Mouse (Mus musculus) heart, embryonic 13.5 days (tissue): ENCODE results near the gene Btbd9. TPM values are rescaled to one million over a fixed set of nuclear protein-coding genes. Genes with fewer than 3 reads are reported as not detected.
A peak's percentile ranks its signal among the peaks of the same experiment; 100 is the strongest.
"Not testable (repeated sequence)": the region's sequence is repeated elsewhere in the genome, so short reads cannot be mapped to it uniquely, and the experiment has no call there.

Experiments used
- ATAC-seq: fragments of 200-750 bp; cut with Nextera tagmentation; 2 replicates; pipeline ENCODE4 v1.8.0; 2017; ENCODE audit warnings: moderate TSS enrichment; ENCODE audit not compliant: insufficient number of reproducible peaks, low FRiP score, low TSS enrichment; ENCODE audit errors: extremely low read depth
- H3K27ac ChIP-seq: fragments of 300-500 bp; sonication (generic); replicated peaks from 2 replicates; pipeline ENCODE4 v1.5.1; 2015; ENCODE audit warnings: moderate library complexity, mild to moderate bottlenecking, inconsistent platforms
- H3K27me3 ChIP-seq: fragments of 300-500 bp; sonication (generic); replicated peaks from 2 replicates; pipeline ENCODE4 v1.6.1; 2015; ENCODE audit warnings: mild to moderate bottlenecking, inconsistent platforms
- H3K36me3 ChIP-seq: fragments of 300-500 bp; sonication (generic); 2 replicates; pipeline ENCODE4 v1.6.1; 2015; ENCODE audit warnings: mild to moderate bottlenecking, inconsistent platforms
- H3K4me1 ChIP-seq: fragments of 300-500 bp; sonication (generic); 2 replicates; pipeline ENCODE4 v1.6.1; 2015; ENCODE audit warnings: inconsistent platforms
- H3K4me2 ChIP-seq: fragments of 300-500 bp; sonication (generic); 2 replicates; pipeline ENCODE4 v1.6.1; 2015; ENCODE audit warnings: inconsistent platforms, mild to moderate bottlenecking, moderate library complexity
- H3K4me3 ChIP-seq: fragments of 300-500 bp; sonication (generic); 2 replicates; pipeline ENCODE4 v1.5.1; 2015; ENCODE audit warnings: moderate library complexity, mild to moderate bottlenecking, inconsistent platforms
- H3K9ac ChIP-seq: fragments of 300-500 bp; sonication (generic); 2 replicates; pipeline ENCODE4 v1.6.1; 2015; ENCODE audit warnings: inconsistent platforms, mild to moderate bottlenecking, moderate library complexity
- H3K9me3 ChIP-seq: fragments of 300-500 bp; sonication (generic); 2 replicates; pipeline ENCODE4 v1.6.1; 2016; ENCODE audit warnings: inconsistent platforms
- WGBS: fragments of 180-500 bp; shearing (Covaris S2); methylation state at CpG from one replicate; pipeline ENCODE4 v1.1.7; 2015; ENCODE audit warnings: mixed read lengths; 5-methylcytosine and 5-hydroxymethylcytosine counted together
- polyA plus RNA-seq: library from polyadenylated mRNA; unstranded; fragments of >200 nt; fragmentation: Nextera tagmentation; extraction: Ambion mirVana; gene quantifications from 2 replicates; pipeline ENCODE4 v1.2.1, GENCODE M21; 2015

Gene Btbd9
- polyA plus RNA-seq, 1 experiment from 2014 or later = 44.4 TPM

DNA sequence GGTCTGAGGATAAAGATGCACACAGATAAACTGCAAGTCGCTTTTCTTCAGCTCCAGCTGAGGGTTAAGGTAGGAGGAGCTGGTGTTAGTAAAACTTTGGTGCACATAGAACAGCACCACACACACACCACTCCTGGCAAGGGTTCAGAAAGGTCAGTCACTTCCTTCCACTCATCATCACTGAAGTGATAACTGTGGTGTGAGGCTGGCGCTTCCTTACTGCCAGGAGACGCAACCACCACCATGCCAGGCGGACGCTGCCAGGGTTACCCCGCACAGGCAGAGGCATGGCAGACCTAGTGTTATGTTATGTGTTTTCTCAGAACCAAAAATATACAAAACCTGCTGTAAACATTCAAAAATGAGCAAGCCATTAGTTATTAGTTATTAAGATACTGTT lies 66.6 kb downstream of the Btbd9 start:
- peaks cover 8% of the 10 kb centered on the region for H3K36me3 ChIP-seq
- no peaks in the 10 kb centered on the region for H3K27me3 ChIP-seq
- ATAC-seq = no peak
- H3K4me1 ChIP-seq = peaks cover 38% of the 10 kb centered on the region
- WGBS = 60% methylated on average over 6 of the region's 6 CpGs
- no peak overlapping the region for H3K4me3 ChIP-seq
- H3K27ac ChIP-seq = no peak overlapping the region
- H3K4me2 ChIP-seq = no peak overlapping the region
- no peaks in the 10 kb centered on the region for H3K9me3 ChIP-seq
- H3K9ac ChIP-seq = no peak overlapping the region

DNA sequence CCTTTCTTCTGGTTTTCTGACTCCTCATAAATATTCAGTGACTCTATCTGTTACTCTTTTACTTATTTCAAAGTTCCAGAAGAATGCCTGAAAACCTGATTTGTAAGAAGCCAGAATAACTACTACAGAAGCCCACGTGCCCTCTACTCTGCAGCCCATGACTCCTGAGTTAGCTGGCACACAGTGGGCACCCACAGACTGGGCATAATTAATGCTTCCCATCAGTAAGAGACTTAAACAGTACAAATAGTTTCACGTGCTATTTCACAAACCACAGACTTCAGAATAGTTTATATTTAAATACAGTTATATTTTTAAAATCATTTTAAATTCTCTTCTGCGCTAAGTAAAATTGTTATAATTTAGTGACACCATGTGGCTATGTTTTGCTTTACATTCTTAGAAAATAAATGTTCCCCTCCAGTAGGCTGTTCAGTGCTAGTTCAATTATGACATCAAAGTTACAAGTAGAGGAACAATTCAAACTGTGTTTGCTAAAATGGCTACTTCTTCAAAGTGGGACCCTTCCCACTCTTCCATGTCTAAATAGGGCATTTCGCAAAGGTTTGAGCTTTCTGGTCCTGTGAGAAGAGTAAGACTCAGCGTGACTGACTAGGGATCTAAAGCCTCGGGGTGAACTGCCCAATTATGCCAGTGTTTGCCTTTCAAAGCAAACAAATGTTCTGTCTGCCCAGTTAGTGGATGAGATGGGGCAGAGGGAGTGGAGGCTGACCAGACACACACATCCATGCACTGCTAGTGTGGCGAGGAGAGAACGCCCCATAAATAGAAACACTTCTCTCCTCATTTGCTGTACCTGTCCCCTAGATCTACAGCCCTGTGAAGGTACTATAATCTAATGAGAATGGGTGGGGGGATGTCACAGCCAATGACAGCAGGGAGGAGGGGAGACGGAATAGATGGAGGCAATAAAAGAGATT lies 68.4 kb downstream of the Btbd9 start:
- no peaks in the 10 kb centered on the region for H3K9me3 ChIP-seq
- no peaks in the 10 kb centered on the region for H3K27me3 ChIP-seq
- peaks cover 11% of the 10 kb centered on the region for H3K36me3 ChIP-seq
- peaks cover 29% of the 10 kb centered on the region for H3K4me1 ChIP-seq
- no peak overlapping the region for H3K4me2 ChIP-seq
- ATAC-seq = no peak
- no peak overlapping the region for H3K27ac ChIP-seq
- H3K4me3 ChIP-seq = no peak overlapping the region
- H3K9ac ChIP-seq = no peak overlapping the region
- 68% methylated on average over 9 of the region's 9 CpGs for WGBS

DNA sequence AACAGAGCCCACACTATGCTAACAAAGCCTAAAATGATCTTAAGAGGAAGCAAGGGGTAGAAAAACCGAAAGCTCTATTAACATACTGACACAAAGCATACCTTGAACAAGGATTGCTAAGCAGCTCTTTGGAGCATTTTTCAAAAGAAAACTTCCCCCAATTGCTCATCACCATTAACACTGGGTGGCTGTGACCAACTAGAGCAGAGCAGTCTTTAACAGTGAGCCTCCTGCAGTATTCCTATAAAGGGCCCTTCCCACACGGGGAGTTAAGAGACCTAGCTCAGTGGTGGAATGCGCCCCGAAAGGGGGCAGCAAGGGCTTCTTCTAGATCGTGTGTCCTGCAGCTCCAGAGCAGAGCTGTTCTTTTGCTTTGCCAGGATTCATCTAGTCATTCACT lies 69.4 kb downstream of the Btbd9 start:
- Histone ChIP-seq H3K4me3 (no peak overlapping the region), H3K4me2 (no peak overlapping the region), H3K4me1 (peaks cover 29% of the 10 kb centered on the region), H3K36me3 (peaks cover 11% of the 10 kb centered on the region), H3K27ac (no peak overlapping the region), H3K27me3 (no peaks in the 10 kb centered on the region), H3K9ac (no peak overlapping the region), H3K9me3 (no peaks in the 10 kb centered on the region)
- 54% methylated on average over 5 of the region's 5 CpGs for WGBS
- ATAC-seq = no peak

DNA sequence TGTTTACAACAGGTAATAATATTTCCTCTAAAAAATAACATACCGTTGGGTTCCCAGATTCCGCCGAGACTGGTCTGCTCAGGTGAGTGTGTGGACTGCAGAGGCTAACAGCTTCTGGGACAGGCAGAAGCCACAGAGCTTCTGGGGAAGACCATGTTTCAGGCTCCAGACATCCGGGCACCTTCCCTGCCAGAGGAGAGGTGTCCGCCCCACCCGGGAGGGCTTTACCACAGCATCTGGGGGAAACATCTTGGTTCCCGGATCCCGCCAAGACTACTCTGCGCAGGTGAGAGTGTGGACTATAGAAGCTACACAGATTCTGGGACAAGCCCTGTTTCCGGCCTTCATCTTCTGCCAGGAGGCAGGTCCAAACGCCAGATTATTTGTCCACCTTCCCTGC lies 76.7 kb downstream of the Btbd9 start:
- H3K36me3 ChIP-seq, H3K27me3 ChIP-seq, H3K27ac ChIP-seq, H3K9me3 ChIP-seq, H3K4me2 ChIP-seq, ATAC-seq, H3K9ac ChIP-seq, H3K4me3 ChIP-seq: not testable (repeated sequence)
- WGBS = 94% methylated on average over 11 of the region's 11 CpGs
- H3K4me1 ChIP-seq = peaks cover 28% of the 10 kb centered on the region

DNA sequence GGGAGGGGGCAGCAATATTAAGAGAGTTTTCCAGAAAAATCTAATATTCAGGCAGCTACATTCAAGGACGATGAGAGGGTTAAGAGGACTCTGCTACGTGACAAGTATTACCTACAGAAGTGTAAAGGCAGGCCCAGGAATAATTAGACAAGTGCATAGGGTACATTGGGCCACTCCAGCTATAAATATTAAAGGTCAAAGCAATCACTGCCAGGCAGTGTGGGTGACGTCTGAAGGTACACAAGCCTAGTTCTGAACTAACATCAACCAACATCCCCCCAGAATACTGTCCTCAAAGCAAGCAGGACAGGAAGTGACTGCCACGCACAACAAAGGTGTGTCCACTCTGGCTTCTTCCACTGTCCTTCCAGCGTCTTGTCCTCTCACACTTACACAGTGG lies 77.5 kb downstream of the Btbd9 start:
- Histone ChIP-seq H3K36me3 (peaks cover 6% of the 10 kb centered on the region; the same call in 1 of the 2 replicates), H3K4me1 (peaks cover 28% of the 10 kb centered on the region), H3K4me2 (no peak overlapping the region), H3K27ac (peak overlapping the region; percentile 26; the same call in 1 of the 2 replicates), H3K27me3 (no peaks in the 10 kb centered on the region), H3K9me3 (no peaks in the 10 kb centered on the region), H3K4me3 (no peak overlapping the region), H3K9ac (no peak overlapping the region)
- ATAC-seq = no peak
- WGBS = 60% methylated on average over 5 of the region's 5 CpGs

DNA sequence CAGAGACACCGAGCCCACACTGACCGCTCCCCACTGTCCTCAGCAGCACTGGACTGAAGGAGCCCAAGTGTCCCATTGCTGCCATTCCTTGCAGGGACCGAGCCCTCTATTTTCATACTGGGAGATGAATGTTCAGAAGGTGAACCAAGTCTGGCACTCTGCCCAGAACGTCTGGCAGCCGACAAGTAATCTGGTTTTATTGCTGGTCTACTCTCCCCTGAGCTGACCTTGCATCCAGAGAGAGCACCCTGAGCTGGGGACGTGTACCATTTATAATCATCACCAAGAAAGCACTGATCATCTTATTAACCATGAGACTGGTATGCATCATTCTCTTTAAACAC lies 77.9 kb downstream of the Btbd9 start:
- ATAC-seq = no peak
- peak overlapping the region; percentile 26; the same call in 1 of the 2 replicates for H3K27ac ChIP-seq
- H3K36me3 ChIP-seq = peaks cover 6% of the 10 kb centered on the region; the same call in 1 of the 2 replicates
- H3K4me2 ChIP-seq = no peak overlapping the region
- no peaks in the 10 kb centered on the region for H3K27me3 ChIP-seq
- H3K9ac ChIP-seq = no peak overlapping the region
- peaks cover 28% of the 10 kb centered on the region for H3K4me1 ChIP-seq
- no peaks in the 10 kb centered on the region for H3K9me3 ChIP-seq
- 29% methylated on average over 6 of the region's 6 CpGs for WGBS
- H3K4me3 ChIP-seq = no peak overlapping the region

DNA sequence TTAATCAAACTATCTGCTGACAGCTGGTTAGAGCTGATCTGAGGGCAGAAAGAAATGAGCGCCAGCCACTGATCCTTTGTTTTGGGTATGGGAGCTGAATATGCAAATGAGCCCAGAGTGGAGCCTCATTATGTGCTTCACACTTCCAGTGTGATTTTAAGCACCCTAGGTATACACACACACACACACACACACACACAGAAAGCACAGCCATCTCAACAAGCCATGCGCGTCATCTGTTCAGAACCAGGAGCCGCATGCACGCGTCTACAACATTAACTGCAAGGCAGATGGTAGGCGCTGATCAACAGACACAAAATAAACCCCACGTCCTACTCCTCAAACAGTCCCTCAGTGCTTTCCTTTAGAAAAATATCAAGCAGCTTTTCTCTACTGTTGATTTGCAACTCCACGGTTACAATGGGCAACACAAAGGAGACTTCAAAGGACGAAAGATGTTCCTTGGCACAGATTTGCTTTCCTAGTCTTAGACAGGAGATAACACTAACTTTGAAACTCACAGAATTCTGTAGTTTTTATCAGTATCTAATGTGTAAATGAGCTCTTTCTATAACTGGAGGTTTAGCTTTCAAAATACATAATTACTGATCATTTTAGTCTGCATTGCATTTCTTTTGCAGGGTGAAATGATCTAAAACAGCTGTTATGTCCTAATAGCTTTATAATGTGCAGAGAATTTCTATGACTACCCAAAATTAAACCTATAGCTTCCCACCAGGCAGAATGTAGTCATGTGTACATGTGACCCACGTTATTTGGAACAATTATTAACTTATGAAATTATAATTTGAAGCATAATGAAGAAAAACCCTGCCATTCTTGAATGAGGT lies 78.5 kb downstream of the Btbd9 start:
- Histone ChIP-seq H3K4me3 (no peak overlapping the region), H3K4me1 (peaks cover 28% of the 10 kb centered on the region), H3K9ac (no peak overlapping the region), H3K27me3 (no peaks in the 10 kb centered on the region), H3K4me2 (no peak overlapping the region), H3K9me3 (no peaks in the 10 kb centered on the region), H3K36me3 (peaks cover 6% of the 10 kb centered on the region; the same call in 1 of the 2 replicates), H3K27ac (no peak overlapping the region)
- no peak for ATAC-seq
- WGBS = 66% methylated on average over 11 of the region's 11 CpGs

DNA sequence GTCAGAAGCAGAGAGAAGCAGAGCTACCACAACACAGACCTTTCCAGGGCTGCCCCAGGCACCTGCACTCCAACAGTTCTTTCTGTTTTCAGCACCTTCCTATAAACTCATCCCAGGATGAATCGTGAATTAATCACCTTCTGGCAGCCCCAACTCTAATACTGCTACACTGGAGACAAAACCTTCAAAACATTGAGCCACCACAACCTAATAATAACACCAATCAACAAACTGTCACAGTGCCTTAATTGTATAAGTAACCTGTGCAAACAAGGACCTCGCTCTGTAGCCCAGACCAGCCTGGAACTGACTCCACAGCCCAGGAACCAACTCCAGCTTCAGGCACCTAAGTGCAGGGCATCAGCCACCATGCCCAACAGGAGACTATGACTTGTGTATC lies 80.7 kb downstream of the Btbd9 start:
- Histone ChIP-seq H3K27ac (no peak overlapping the region), H3K9me3 (no peaks in the 10 kb centered on the region), H3K4me1 (peaks cover 28% of the 10 kb centered on the region), H3K36me3 (peaks cover 14% of the 10 kb centered on the region), H3K9ac (no peak overlapping the region), H3K27me3 (no peaks in the 10 kb centered on the region), H3K4me3 (no peak overlapping the region), H3K4me2 (no peak overlapping the region)
- 80% methylated on average over 2 of the region's 2 CpGs for WGBS
- ATAC-seq = no peak

GRCm38 (mm10) chr17:30495154-30495553 lies 81.1 kb downstream of the Btbd9 start:
- Histone ChIP-seq H3K27me3 (no peaks in the 10 kb centered on the region), H3K4me1 (peaks cover 28% of the 10 kb centered on the region), H3K36me3 (peaks cover 14% of the 10 kb centered on the region), H3K27ac (no peak overlapping the region), H3K9ac (no peak overlapping the region), H3K9me3 (no peaks in the 10 kb centered on the region), H3K4me3 (no peak overlapping the region), H3K4me2 (no peak overlapping the region)
- no peak for ATAC-seq
- 77% methylated on average over 2 of the region's 2 CpGs for WGBS

DNA sequence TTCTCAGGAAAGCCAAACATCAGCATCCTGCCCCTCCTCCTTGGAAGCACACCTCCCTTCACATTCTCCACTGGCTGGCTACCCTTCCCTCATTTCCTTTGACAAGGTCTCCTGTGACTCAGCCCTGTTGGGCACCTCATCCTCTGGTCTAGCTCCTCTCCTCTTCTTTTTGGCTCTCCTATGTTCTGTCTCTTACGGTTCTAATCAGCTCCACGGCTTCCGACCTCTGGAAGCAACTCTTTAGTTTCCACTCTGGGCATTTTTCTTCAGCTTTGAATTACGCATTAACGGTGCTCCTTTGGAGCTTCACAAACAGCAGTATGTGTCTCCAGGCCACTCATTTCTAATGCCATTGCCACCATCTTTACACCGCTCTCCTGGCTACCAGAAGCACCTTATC lies 82.8 kb downstream of the Btbd9 start:
- 91% methylated on average over 6 of the region's 6 CpGs for WGBS
- ATAC-seq = no peak
- Histone ChIP-seq H3K9me3 (no peaks in the 10 kb centered on the region), H3K36me3 (peaks cover 8% of the 10 kb centered on the region), H3K4me2 (no peak overlapping the region), H3K4me1 (peaks cover 21% of the 10 kb centered on the region), H3K9ac (no peak overlapping the region), H3K27ac (no peak overlapping the region), H3K4me3 (no peak overlapping the region), H3K27me3 (no peaks in the 10 kb centered on the region)

GRCm38 (mm10) chr17:30492191-30492590 lies 84.1 kb downstream of the Btbd9 start:
- Histone ChIP-seq H3K9ac (no peak overlapping the region), H3K27me3 (no peaks in the 10 kb centered on the region), H3K4me2 (no peak overlapping the region), H3K27ac (no peak overlapping the region), H3K36me3 (peaks cover 8% of the 10 kb centered on the region), H3K4me1 (peaks cover 12% of the 10 kb centered on the region), H3K9me3 (no peaks in the 10 kb centered on the region), H3K4me3 (no peak overlapping the region)
- 94% methylated on average over 5 of the region's 5 CpGs for WGBS
- no peak for ATAC-seq
